Mouse (Mus musculus) gastrocnemius, postnatal 10 days (tissue): ENCODE data around the gene St8sia1. TPM values are rescaled to one million over a fixed set of nuclear protein-coding genes. Genes with fewer than 3 reads are reported as not detected.

Experiments
- DNase-seq: peaks from one replicate; pipeline ENCODE4 v3.0.0; 2021; ENCODE audit warnings: mixed read lengths
- total RNA-seq, 2 experiments: library from RNA; stranded (reverse); gene quantifications; 2 replicates each; pipeline ENCODE4 v1.2.3; 2021

Gene St8sia1
- total RNA-seq, 2 experiments from 2014 or later = 0.27 to 0.42 TPM

GRCm38 (mm10) chr6:142944470-142944869 is 19.8 kb downstream of the St8sia1 start:
- no peak for DNase-seq

- DNase-seq = no peak
Measured at GRCm38 (mm10) chr6:142943419-142943818, 20.8 kb downstream of the St8sia1 start.

- DNase-seq = no peak
Measured at GRCm38 (mm10) chr6:142941596-142942381, 22.5 kb downstream of the St8sia1 start.

GRCm38 (mm10) chr6:142941078-142941477 is 23.2 kb downstream of the St8sia1 start:
- no peak for DNase-seq

GRCm38 (mm10) chr6:142938549-142939345 is 25.5 kb downstream of the St8sia1 start:
- no peak for DNase-seq

- no peak for DNase-seq
Measured at GRCm38 (mm10) chr6:142938074-142938473, 26.2 kb downstream of the St8sia1 start.

GRCm38 (mm10) chr6:142932582-142932981 is 31.7 kb downstream of the St8sia1 start:
- no peak for DNase-seq

GRCm38 (mm10) chr6:142932144-142932543 is 32.1 kb downstream of the St8sia1 start:
- no peak for DNase-seq

GRCm38 (mm10) chr6:142928551-142929309 is 35.5 kb downstream of the St8sia1 start:
- DNase-seq = no peak

- no peak for DNase-seq
Measured at GRCm38 (mm10) chr6:142926901-142927605, 37.2 kb downstream of the St8sia1 start.

- no peak for DNase-seq
Measured at GRCm38 (mm10) chr6:142925921-142926320, 38.3 kb downstream of the St8sia1 start.

- DNase-seq = no peak
Measured at GRCm38 (mm10) chr6:142925374-142925773, 38.9 kb downstream of the St8sia1 start.

GRCm38 (mm10) chr6:142920901-142921300 is 43.4 kb downstream of the St8sia1 start:
- DNase-seq = no peak

- no peak for DNase-seq
Measured at GRCm38 (mm10) chr6:142918691-142919090, 45.6 kb downstream of the St8sia1 start.

GRCm38 (mm10) chr6:142917471-142917901 is 46.8 kb downstream of the St8sia1 start:
- no peak for DNase-seq

GRCm38 (mm10) chr6:142916271-142916941 is 47.8 kb downstream of the St8sia1 start:
- DNase-seq = no peak

GRCm38 (mm10) chr6:142915464-142915863 is 48.8 kb downstream of the St8sia1 start:
- DNase-seq = no peak

GRCm38 (mm10) chr6:142914676-142915075 is 49.6 kb downstream of the St8sia1 start:
- no peak for DNase-seq

GRCm38 (mm10) chr6:142911263-142911662 is 53.0 kb downstream of the St8sia1 start:
- DNase-seq = no peak

GRCm38 (mm10) chr6:142910721-142911120 is 53.5 kb downstream of the St8sia1 start:
- no peak for DNase-seq

GRCm38 (mm10) chr6:142909771-142910105 is 54.5 kb downstream of the St8sia1 start:
- DNase-seq = no peak
